Mouse (Mus musculus): ENCODE results near the gene Gimap8. TPM values are rescaled to one million over a fixed set of nuclear protein-coding genes. Genes with fewer than 3 reads are reported as not detected.

Gene Gimap8
- polyA plus RNA-seq (2012), result 0.53 and 0.70 TPM in 2 replicates

GRCm38 (mm10) chr6:48646995-48647394, at the start of gene Gimap8:
Gimap8 (plus strand) TSS chr6:48647234.

GRCm38 (mm10) chr6:48601271-48602079, 45.6 kb upstream of the Gimap8 start, which contains the start of gene Zfp775:
Zfp775 (plus strand) TSS chr6:48602063.

GRCm38 (mm10) chr6:48626464-48626863, 20.6 kb upstream of the Gimap8 start, which contains the start of gene AI854703:
AI854703 (plus strand) TSS chr6:48626764.

GRCm38 (mm10) chr6:48675931-48676859, 29.2 kb downstream of the Gimap8 start, which contains the start of gene Gimap9:
Gimap9 (plus strand) TSS chr6:48676129.

GRCm38 (mm10) chr6:48684319-48684718, 37.3 kb downstream of the Gimap8 start, which contains the start of gene Gimap4:
Gimap4 (plus strand) TSS chr6:48684549.

Other genes with a start within 250 kb of the Gimap8 start
- 11.4 and 11.6 TPM in 2 replicates for gene Zfp467, start 201.4 kb upstream of the Gimap8 start, polyA plus RNA-seq (2012)
- gene Sspo, start 199.0 kb upstream of the Gimap8 start, polyA plus RNA-seq (2012), result 0.06 and 0.11 TPM in 2 replicates
- 0.05 TPM in 1 of 2 replicates, not detected in the other for gene Atp6v0e2, start 109.6 kb upstream of the Gimap8 start, polyA plus RNA-seq (2012)
- gene Lrrc61, start 92.4 kb upstream of the Gimap8 start, polyA plus RNA-seq (2012), result 13.1 and 17.1 TPM in 2 replicates
- not detected in 2 replicates for gene Rarres2, start 74.4 kb upstream of the Gimap8 start, polyA plus RNA-seq (2012)
- not detected in 2 replicates for gene Gm45021, start 57.6 kb upstream of the Gimap8 start, polyA plus RNA-seq (2012)
- gene Repin1, start 53.4 kb upstream of the Gimap8 start, polyA plus RNA-seq (2012), result 37.9 and 45.1 TPM in 2 replicates
- gene Gm44965, start 53.3 kb upstream of the Gimap8 start, polyA plus RNA-seq (2012), result 5.2 and 6.3 TPM in 2 replicates
- 2.4 and 2.7 TPM in 2 replicates for gene Zfp775, start 45.2 kb upstream of the Gimap8 start, polyA plus RNA-seq (2012)
- 1.9 and 2.7 TPM in 2 replicates for gene AI854703, start 20.5 kb upstream of the Gimap8 start, polyA plus RNA-seq (2012)
- 1.3 and 2.0 TPM in 2 replicates for gene Gimap9, start 28.9 kb downstream of the Gimap8 start, polyA plus RNA-seq (2012)
- 0.69 and 1.0 TPM in 2 replicates for gene Gimap4, start 37.3 kb downstream of the Gimap8 start, polyA plus RNA-seq (2012)
- 7.4 and 13.0 TPM in 2 replicates for gene Gimap6, start 61.0 kb downstream of the Gimap8 start, polyA plus RNA-seq (2012)
- gene Gm28053, start 71.4 kb downstream of the Gimap8 start, polyA plus RNA-seq (2012), result 1.5 TPM in 1 of 2 replicates, not detected in the other
- 0.06 TPM in 1 of 2 replicates, not detected in the other for gene Gimap7, start 71.4 kb downstream of the Gimap8 start, polyA plus RNA-seq (2012)
- 6.1 and 12.2 TPM in 2 replicates for gene Gimap1, start 91.8 kb downstream of the Gimap8 start, polyA plus RNA-seq (2012)
- gene Gimap5, start 99.0 kb downstream of the Gimap8 start, polyA plus RNA-seq (2012), result 4.8 and 8.0 TPM in 2 replicates
- gene Gimap3, start 123.6 kb downstream of the Gimap8 start, polyA plus RNA-seq (2012), result 1.8 and 2.2 TPM in 2 replicates
- 87.0 and 113 TPM in 2 replicates for gene Tmem176a, start 193.7 kb downstream of the Gimap8 start, polyA plus RNA-seq (2012)
- gene Tmem176b, start 194.3 kb downstream of the Gimap8 start, polyA plus RNA-seq (2012), result 57.5 and 63.3 TPM in 2 replicates
- 0.07 and 0.17 TPM in 2 replicates for gene Aoc1, start 225.7 kb downstream of the Gimap8 start, polyA plus RNA-seq (2012)